Mouse (Mus musculus): Measurements from ENCODE around the gene Iqca. TPM values are rescaled to one million over a fixed set of nuclear protein-coding genes. Genes with fewer than 3 reads are reported as not detected.

The Iqca gene
- total RNA-seq, 1 experiment from 2014 or later, result not detected

DNA sequence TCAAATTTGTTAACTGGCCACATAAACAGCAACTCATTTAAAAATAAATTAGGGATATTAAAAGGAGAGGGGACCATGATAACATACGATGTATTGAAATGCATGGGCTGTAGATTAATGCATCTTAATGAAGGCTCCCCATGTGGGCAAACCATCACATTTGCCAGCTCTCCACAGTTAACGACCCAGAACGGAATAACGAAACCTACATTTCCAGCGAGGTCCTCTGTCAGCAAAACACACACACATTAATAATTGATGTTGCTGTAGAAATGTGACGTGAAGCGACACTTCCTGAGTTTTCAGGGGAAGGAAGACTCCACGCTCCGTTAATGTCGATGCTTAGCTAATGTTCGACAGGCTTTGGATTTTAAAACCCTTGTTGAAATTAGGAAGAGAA is 20.8 kb downstream of the Iqca start:
- DNase-seq, result no peak

- no peak for DNase-seq
Measured at GRCm38 (mm10) chr1:90131982-90132381, 21.2 kb downstream of the Iqca start.

GRCm38 (mm10) chr1:90124561-90124960 is 28.6 kb downstream of the Iqca start:
- no peak for DNase-seq

GRCm38 (mm10) chr1:90120706-90121105 is 32.5 kb downstream of the Iqca start:
- DNase-seq, result no peak

GRCm38 (mm10) chr1:90119214-90119613 is 34.0 kb downstream of the Iqca start:
- DNase-seq, result no peak

- no peak for DNase-seq
Measured at GRCm38 (mm10) chr1:90117207-90117606, 36.0 kb downstream of the Iqca start.

- no peak for DNase-seq
Measured at GRCm38 (mm10) chr1:90114586-90114985, 38.6 kb downstream of the Iqca start.

DNA sequence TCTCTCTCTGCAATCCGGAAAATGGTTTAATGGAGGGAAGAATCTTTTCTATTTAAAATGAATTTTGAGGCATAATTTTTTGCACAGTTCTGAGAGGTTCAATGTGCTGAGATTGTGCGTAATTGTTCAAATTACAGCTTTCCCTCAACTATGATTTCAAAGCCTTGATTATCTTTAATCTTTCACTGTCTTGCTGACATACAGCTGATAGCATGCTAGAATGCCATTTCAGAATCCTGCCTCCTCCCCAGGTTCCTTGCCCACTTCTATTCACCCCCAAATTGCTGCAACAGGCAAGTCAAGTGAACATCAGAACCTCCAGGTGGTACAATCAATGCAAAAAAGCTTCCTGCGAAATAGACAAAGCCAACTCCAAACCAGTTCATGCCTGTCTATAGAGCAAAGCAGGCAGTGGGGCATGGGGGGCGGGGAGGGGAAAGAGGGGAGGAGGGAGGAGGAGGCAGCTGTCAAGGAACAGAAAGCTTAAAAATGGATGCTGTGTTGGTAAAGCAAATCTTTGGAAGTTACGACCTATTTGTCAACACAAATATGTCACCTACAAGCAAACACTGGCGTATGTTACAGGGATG is 39.5 kb downstream of the Iqca start:
- DNase-seq, result no peak

GRCm38 (mm10) chr1:90112669-90113068 is 40.5 kb downstream of the Iqca start:
- DNase-seq, result no peak

GRCm38 (mm10) chr1:90111198-90111839 is 41.9 kb downstream of the Iqca start:
- no peak for DNase-seq

DNA sequence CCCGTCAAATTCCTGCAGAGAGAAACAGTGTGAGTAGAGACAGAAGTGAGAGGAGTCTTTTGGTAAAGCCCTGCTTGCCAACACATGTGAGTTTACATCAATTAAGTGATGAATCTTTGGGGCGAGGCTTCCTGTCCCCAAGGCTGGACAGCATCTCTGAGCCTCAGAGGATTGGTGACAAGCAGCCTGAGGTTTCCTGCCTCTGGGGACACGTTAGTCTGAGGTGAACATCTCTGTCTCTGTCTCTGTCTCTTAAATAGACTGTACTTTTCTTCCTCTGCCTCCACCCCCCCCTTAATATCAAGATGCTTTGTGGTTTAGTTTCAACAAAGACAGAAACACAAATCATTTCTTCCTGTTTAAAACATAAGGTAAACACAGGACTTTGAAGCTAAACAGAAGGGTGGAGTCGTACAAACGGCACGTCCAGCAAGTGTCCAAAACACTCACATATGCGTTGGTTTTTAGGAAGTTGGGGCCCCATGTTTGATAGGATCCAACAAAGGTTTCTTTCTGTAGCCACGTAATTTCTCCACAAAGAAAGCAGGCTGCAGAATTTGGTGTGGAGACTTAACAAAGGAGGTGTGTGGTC is 49.2 kb downstream of the Iqca start:
- DNase-seq, result no peak

GRCm38 (mm10) chr1:90100360-90101232 is 52.6 kb downstream of the Iqca start:
- no peak for DNase-seq

GRCm38 (mm10) chr1:90092816-90093493 is 60.2 kb downstream of the Iqca start:
- no peak for DNase-seq

DNA sequence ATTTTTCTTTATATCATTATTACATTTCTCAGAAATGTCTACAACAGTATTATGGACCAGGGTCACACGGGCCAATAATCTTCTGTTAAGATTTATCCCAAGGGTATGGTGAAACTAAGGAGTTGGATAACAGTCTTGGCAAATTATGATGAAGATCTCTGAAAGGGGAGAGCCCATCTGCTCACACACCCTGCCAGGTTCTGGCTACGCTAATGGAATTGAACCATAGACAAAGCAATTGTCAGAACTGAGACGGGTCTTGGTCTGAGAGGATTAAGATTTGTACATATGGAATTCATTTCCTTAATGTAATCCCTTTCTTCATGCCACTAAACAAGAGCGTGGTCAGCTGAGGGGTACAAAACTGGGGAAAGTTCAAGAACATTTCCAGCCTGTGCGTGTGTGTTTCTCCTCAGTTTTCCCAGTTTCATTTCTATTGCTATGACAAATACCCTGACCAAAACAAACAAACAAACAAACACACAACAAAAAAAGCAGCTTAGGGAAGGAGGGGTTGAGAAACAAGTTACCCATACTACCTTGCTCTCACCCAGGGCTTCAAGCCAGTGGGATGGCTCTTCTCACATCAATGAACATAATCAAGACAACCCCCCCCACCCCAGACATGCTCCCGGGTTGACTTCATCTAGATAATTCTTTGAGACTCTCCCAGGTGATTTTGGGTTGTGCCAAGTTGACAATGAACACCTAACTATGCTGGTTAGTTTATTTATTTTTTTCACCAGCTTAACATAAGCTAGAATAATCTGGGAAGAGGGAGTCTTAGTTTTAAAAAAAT is 64.8 kb downstream of the Iqca start:
- DNase-seq, result no peak

- no peak for DNase-seq
Measured at GRCm38 (mm10) chr1:90086461-90086860, 66.7 kb downstream of the Iqca start.

GRCm38 (mm10) chr1:90085526-90086157 is 67.6 kb downstream of the Iqca start:
- no peak for DNase-seq

DNA sequence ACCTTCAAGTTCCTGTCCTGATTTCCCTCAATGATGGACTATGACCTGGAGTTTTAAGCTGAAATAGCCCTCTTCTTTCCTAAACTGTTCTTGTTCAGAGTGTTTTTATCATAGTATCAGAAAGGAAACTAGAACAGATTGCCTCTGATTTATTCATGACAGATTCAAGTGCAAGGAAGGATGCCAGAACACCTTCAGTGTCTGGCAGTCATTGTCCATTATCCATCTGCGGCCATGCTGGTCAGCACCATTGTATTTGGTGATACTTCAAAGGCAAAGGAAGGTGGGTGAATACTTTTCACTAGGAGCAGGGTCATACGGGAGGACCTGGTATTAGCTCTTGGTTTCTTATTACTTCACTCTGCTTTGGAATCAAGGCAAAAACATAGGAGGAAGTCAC is 76.9 kb downstream of the Iqca start:
- no peak for DNase-seq

DNA sequence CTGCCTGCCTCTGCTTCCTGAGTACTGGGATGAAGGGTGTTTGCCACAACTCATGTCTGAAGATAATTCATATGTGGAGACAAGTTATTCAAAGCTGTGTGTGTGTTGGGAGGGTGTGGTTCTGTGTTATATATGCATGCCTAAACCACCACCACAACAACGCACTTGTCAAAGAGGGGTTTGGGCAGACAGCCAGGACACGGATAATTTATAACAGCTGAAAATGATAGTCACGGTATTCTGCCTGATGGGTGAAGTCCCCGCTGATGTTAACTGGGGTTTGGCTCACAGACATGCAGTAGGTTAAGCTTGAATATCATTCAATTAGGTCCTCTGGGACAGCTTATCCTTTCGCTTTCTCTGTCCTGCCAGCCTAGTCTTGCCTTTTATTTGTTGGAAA is 78.4 kb downstream of the Iqca start:
- no peak for DNase-seq

DNA sequence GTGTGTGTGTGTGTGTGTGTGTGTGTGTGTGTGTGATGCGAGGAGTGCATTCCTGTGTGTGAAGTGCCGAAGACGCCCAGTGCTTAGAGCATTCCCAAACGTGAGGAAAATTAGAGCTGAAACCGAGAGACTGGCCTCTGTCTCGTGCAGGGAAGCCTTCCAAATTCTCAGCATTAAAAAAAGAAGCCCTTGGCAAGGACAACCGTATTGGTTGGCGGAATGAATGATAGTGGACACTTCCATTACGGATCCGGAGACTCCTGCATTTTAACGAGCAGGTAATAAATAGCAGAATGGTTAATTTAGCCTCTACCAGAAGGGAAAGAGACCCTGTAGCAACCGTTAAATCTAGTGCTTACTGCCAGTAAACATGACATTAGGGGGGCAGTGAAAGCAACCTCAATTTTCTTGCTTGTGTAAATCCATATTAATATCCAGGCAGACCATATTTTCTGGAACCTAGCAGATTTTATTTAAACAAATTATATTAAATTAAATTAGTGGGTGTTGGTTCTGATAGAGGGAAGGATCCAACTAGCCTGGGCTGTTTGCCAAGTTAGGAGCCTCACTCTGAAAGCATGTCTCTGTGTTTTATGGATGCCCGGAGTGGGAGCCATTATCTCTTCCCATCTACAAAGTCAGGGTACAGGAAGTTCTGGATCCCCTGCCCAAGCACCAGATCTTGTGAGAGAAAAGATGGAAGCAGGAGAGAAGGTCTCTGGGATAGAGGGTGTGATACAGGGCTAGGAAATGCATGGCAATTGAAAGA is 81.2 kb downstream of the Iqca start:
- DNase-seq, result no peak

- peak; percentile 36 for DNase-seq
Measured at GRCm38 (mm10) chr1:90060599-90060998, 92.6 kb downstream of the Iqca start.

All from adrenal gland, postnatal 25 days (tissue).